Mouse (Mus musculus): Measurements from ENCODE around the gene Cnot6.

Gene Cnot6

GRCm38 (mm10) chr11:49712555-49713335, at the start of gene Cnot6:
TSS of gene Cnot6 (minus strand) at chr11:49712723.
- DNase-seq, result peak; percentile 98 to 99

GRCm38 (mm10) chr11:49761130-49761529, 48.6 kb upstream of the Cnot6 start:
- DNase-seq, result peak in 1 of 2 experiments; percentile 29

- DNase-seq, result no peak
Observed at GRCm38 (mm10) chr11:49758096-49758495, 45.6 kb upstream of the Cnot6 start.

- DNase-seq, result no peak
Observed at GRCm38 (mm10) chr11:49754958-49755665, 42.6 kb upstream of the Cnot6 start.

- no peak for DNase-seq
Observed at GRCm38 (mm10) chr11:49746756-49747155, 34.2 kb upstream of the Cnot6 start.

GRCm38 (mm10) chr11:49745839-49746238, 33.3 kb upstream of the Cnot6 start:
- no peak for DNase-seq

- peak; percentile 51 to 66 for DNase-seq
Observed at GRCm38 (mm10) chr11:49744981-49745380, 32.5 kb upstream of the Cnot6 start.

- DNase-seq, result no peak
Observed at GRCm38 (mm10) chr11:49743634-49744033, 31.1 kb upstream of the Cnot6 start.

- no peak for DNase-seq
Observed at GRCm38 (mm10) chr11:49742248-49742647, 29.7 kb upstream of the Cnot6 start.

- no peak for DNase-seq
Observed at GRCm38 (mm10) chr11:49739776-49740175, 27.3 kb upstream of the Cnot6 start.

GRCm38 (mm10) chr11:49738659-49739406, 26.3 kb upstream of the Cnot6 start:
- DNase-seq, result peak; percentile 68 to 72

- DNase-seq, result peak; percentile 57 to 60
Observed at GRCm38 (mm10) chr11:49737625-49738024, 25.1 kb upstream of the Cnot6 start.

- no peak for DNase-seq
Observed at GRCm38 (mm10) chr11:49734771-49735170, 22.2 kb upstream of the Cnot6 start.

- no peak for DNase-seq
Observed at GRCm38 (mm10) chr11:49730275-49730948, 17.9 kb upstream of the Cnot6 start.

- DNase-seq, result peak; percentile 82 to 85
Observed at GRCm38 (mm10) chr11:49727877-49728276, 15.4 kb upstream of the Cnot6 start.

GRCm38 (mm10) chr11:49726800-49727199, 14.3 kb upstream of the Cnot6 start:
- DNase-seq, result peak; percentile 69 to 70

- DNase-seq, result no peak
Observed at GRCm38 (mm10) chr11:49724676-49725075, 12.2 kb upstream of the Cnot6 start.

- DNase-seq, result peak; percentile 43 to 52
Observed at GRCm38 (mm10) chr11:49723281-49723680, 10.8 kb upstream of the Cnot6 start.

- no peak for DNase-seq
Observed at GRCm38 (mm10) chr11:49722692-49723091, 10.2 kb upstream of the Cnot6 start.

GRCm38 (mm10) chr11:49721358-49721757, 8.8 kb upstream of the Cnot6 start:
- DNase-seq, result no peak

GRCm38 (mm10) chr11:49719466-49720151, 7.1 kb upstream of the Cnot6 start:
- no peak for DNase-seq

Data from cerebellum, postnatal 10 days (tissue).